Mouse (Mus musculus) CH12.LX (cell line): Measurements from ENCODE around the gene Tpst1.

Experiments
- BHLHE40 ChIP-seq: IDR thresholded peaks from 2 replicates; pipeline ENCODE4 v1.6.1; 2011; ENCODE audit warnings: mild to moderate bottlenecking, low read depth, low read length, improper control_type of control experiment
- CTCF ChIP-seq, 2 experiments: IDR thresholded peaks in 1 of 2; conservative IDR thresholded peaks in 1 of 2; 2 replicates each; pipeline ENCODE4 v1.5.1; 2011 to 2012; ENCODE audit warnings: low read depth in 2 of 2, low read length in 2 of 2, improper control_type of control experiment in 1 of 2, inconsistent platforms in 1 of 2, mild to moderate bottlenecking in 1 of 2, moderate library complexity in 1 of 2
- E2F4 ChIP-seq: IDR thresholded peaks from 2 replicates; pipeline ENCODE4 v1.6.1; 2011; ENCODE audit warnings: low read depth, low read length, improper control_type of control experiment; ENCODE audit not compliant: insufficient replicate concordance
- ELF1 ChIP-seq: IDR thresholded peaks from 2 replicates; pipeline ENCODE4 v1.6.1; 2014; ENCODE audit warnings: low read depth, mild to moderate bottlenecking, inconsistent platforms, low read length, improper control_type of control experiment
- ETS1 ChIP-seq: conservative IDR thresholded peaks from 2 replicates; pipeline ENCODE4 v1.6.1; 2012; ENCODE audit warnings: low read depth, mild to moderate bottlenecking, inconsistent platforms, low read length, improper control_type of control experiment, moderate library complexity
- GABPA ChIP-seq: IDR thresholded peaks from 2 replicates; pipeline ENCODE4 v1.6.1; 2012; ENCODE audit warnings: low read depth, low read length, improper control_type of control experiment, inconsistent platforms; ENCODE audit not compliant: insufficient replicate concordance
- MAFK ChIP-seq: IDR thresholded peaks from 2 replicates; pipeline ENCODE4 v1.6.1; 2011; ENCODE audit warnings: low read length, improper control_type of control experiment; ENCODE audit not compliant: insufficient replicate concordance
- MAX ChIP-seq: IDR thresholded peaks from 2 replicates; pipeline ENCODE4 v1.6.1; 2011; ENCODE audit warnings: low read length, improper control_type of control experiment
- POLR2A ChIP-seq: IDR thresholded peaks from 2 replicates; pipeline ENCODE4 v1.6.1; 2011; ENCODE audit warnings: low read depth, mild to moderate bottlenecking, improper control_type of control experiment, low read length
- POLR2AphosphoS2 ChIP-seq: IDR thresholded peaks from 2 replicates; pipeline ENCODE4 v1.6.1; 2011; ENCODE audit warnings: low read depth, low read length, improper control_type of control experiment
- RCOR1 ChIP-seq: conservative IDR thresholded peaks from 2 replicates; pipeline ENCODE4 v1.6.1; 2012; ENCODE audit warnings: low read depth, mild to moderate bottlenecking, inconsistent platforms, low read length, improper control_type of control experiment
- TCF12 ChIP-seq: IDR thresholded peaks from 2 replicates; pipeline ENCODE4 v1.6.1; 2014; ENCODE audit warnings: low read depth, mild to moderate bottlenecking, inconsistent platforms, low read length, improper control_type of control experiment
- ZC3H11A ChIP-seq: IDR thresholded peaks from 2 replicates; pipeline ENCODE4 v1.6.1; 2012; ENCODE audit warnings: low read depth, mild to moderate bottlenecking, inconsistent platforms, low read length, improper control_type of control experiment

DNA sequence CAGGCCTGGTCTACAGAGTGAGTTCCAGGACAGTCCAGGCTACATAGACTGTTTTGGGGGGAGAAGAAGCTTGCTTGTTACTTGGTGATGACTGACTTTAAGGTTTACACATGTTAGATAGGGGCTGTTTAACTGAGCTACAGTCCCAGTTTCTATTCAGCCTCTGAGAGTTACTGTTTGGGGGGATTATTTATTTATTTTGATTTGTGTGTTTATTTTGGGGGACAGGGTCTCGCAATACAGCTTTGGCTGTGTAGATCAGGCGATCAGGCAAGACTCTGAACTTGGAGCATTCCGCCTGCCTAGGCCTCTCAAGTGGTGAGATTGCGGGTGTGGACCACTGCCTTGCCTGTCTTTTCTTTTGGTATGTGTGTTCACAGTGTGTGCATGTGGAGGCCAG, 99.9 kb downstream of the Tpst1 start:
- TF ChIP-seq CTCF (conservative IDR thresholded peaks at IDR 0.05 in 1 of 2, IDR thresholded peaks at IDR 0.05 in 1 of 2; ENCODE audit: low read depth in 2 of 2, low read length in 2 of 2) (no peak), POLR2A (no peak), ETS1 (no peak), ELF1 (no peak), POLR2AphosphoS2 (no peak), RCOR1 (no peak), MAX (no peak), MAFK (no peak), E2F4 (no peak), TCF12 (no peak), ZC3H11A (no peak), GABPA (no peak), BHLHE40 (no peak)
